Mouse (Mus musculus): ENCODE results near the gene Chchd10.

The Chchd10 gene

GRCm38 (mm10) chr10:75926396-75926795, 6.5 kb upstream of the Chchd10 start:
- no peak for DNase-seq

GRCm38 (mm10) chr10:75930304-75930703, 2.6 kb upstream of the Chchd10 start:
- peak in 1 of 2 experiments; percentile 41 for DNase-seq

GRCm38 (mm10) chr10:75931311-75931710, 1.6 kb upstream of the Chchd10 start:
- DNase-seq: no peak

GRCm38 (mm10) chr10:75932081-75932678, 750 bp upstream of the Chchd10 start:
- DNase-seq: peak; percentile 41 to 45

GRCm38 (mm10) chr10:75934991-75935390, 2.1 kb downstream of the Chchd10 start:
- no peak for DNase-seq

GRCm38 (mm10) chr10:75935680-75936541, 3.0 kb downstream of the Chchd10 start, which contains the start of gene Mmp11:
Mmp11 (minus strand) TSS chr10:75936496.
- DNase-seq: peak; percentile 86 to 87

GRCm38 (mm10) chr10:75936909-75937667, 4.2 kb downstream of the Chchd10 start:
- no peak for DNase-seq

- no peak for DNase-seq
Observed at GRCm38 (mm10) chr10:75937851-75938643, 5.1 kb downstream of the Chchd10 start.

GRCm38 (mm10) chr10:75939481-75940234, 6.7 kb downstream of the Chchd10 start:
- no peak for DNase-seq

- DNase-seq: no peak
Observed at GRCm38 (mm10) chr10:75940520-75940919, 7.6 kb downstream of the Chchd10 start, which contains the start of gene Gm867. Gm867 (minus strand) TSS chr10:75940672.

GRCm38 (mm10) chr10:75941042-75941824, 8.3 kb downstream of the Chchd10 start:
- no peak for DNase-seq

- no peak for DNase-seq
Observed at GRCm38 (mm10) chr10:75942736-75943477, 10.0 kb downstream of the Chchd10 start, which contains the start of gene Vpreb3. Vpreb3 (plus strand) TSS chr10:75943057.

- no peak for DNase-seq
Observed at GRCm38 (mm10) chr10:75944066-75944772, 11.3 kb downstream of the Chchd10 start.

- DNase-seq: no peak
Observed at GRCm38 (mm10) chr10:75945213-75945612, 12.3 kb downstream of the Chchd10 start.

- DNase-seq: no peak
Observed at GRCm38 (mm10) chr10:75945896-75946295, 13.0 kb downstream of the Chchd10 start.

- no peak for DNase-seq
Observed at GRCm38 (mm10) chr10:75948079-75948478, 15.1 kb downstream of the Chchd10 start.

- DNase-seq: no peak
Observed at GRCm38 (mm10) chr10:75949053-75950045, 16.4 kb downstream of the Chchd10 start.

- DNase-seq: peak; percentile 39 to 44
Observed at GRCm38 (mm10) chr10:75950791-75951210, 17.9 kb downstream of the Chchd10 start.

All from cerebellum, postnatal 10 days (tissue).